Mouse (Mus musculus) thymus, postnatal 36 days (tissue): ENCODE results near the gene Ccdc184.

Experiments used
- DNase-seq, 2 experiments: peaks; one replicate each; pipeline ENCODE4 v3.0.0; 2022; ENCODE audit warnings: mixed read lengths in 2 of 2

The Ccdc184 gene

GRCm38 (mm10) chr15:98166963-98167644, at the start of gene Ccdc184:
TSS of gene Ccdc184 (plus strand) at chr15:98167158.
- DNase-seq = no peak

GRCm38 (mm10) chr15:98119363-98119762, 47.6 kb upstream of the Ccdc184 start:
- DNase-seq = no peak

GRCm38 (mm10) chr15:98120831-98121230, 46.1 kb upstream of the Ccdc184 start:
- DNase-seq = no peak

DNA sequence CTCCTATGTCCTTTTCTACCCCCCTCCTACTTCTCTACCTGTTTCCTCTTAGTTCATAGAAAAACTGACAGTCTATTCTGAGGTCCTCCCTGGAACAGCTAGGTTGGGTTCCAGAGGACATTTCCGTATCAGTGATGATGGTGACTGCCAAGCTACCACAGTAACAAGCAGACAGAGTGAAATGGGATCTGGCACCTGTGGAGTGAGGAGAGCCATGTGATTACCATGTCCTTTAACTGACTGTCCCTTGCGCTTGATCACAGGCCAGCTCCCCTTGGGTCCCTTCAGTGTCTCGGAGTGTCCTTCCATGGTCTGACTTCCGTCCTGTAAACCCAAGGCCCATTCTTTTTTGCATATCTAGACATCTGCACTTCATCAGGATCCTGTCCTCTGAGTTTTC, 36.0 kb upstream of the Ccdc184 start:
- no peak for DNase-seq

GRCm38 (mm10) chr15:98131451-98131850, 35.5 kb upstream of the Ccdc184 start:
- DNase-seq = no peak

DNA sequence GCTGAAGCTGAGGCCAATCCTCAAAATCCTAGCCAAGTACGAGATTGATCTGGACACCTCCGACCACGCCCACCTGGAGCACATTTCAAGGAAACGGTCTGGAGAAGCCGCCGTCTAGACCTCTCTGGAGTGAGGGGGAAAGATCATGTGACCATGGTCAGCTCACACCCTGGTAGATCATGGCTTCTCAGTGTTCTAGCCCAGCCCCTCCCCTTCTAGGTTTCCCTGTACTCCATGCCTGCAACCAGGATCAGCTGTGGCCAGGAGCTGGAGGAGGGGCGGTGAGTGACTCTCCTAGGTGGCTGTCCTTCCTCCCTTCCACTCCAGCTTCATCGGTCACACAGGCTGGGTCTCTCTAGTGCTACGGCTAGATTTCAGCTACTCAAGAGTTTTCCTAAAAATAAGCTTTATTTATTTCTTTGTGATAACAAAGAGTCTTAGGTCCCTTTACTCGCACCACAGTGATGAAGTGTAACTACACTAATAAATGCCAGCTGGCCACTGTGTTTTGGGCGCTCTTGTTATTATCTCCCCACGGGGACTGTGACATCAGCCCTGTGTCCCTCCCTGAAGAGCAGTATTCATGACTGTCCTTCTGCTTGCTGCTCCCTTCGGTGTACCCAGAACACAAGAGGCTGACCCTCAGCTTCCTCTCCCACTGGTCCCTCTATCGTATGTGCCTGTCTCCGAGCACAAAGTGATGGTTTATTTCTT, 34.9 kb upstream of the Ccdc184 start:
- DNase-seq = no peak

- DNase-seq = no peak
Observed at GRCm38 (mm10) chr15:98133471-98133870, 33.5 kb upstream of the Ccdc184 start.

GRCm38 (mm10) chr15:98134034-98134433, 32.9 kb upstream of the Ccdc184 start:
- no peak for DNase-seq

DNA sequence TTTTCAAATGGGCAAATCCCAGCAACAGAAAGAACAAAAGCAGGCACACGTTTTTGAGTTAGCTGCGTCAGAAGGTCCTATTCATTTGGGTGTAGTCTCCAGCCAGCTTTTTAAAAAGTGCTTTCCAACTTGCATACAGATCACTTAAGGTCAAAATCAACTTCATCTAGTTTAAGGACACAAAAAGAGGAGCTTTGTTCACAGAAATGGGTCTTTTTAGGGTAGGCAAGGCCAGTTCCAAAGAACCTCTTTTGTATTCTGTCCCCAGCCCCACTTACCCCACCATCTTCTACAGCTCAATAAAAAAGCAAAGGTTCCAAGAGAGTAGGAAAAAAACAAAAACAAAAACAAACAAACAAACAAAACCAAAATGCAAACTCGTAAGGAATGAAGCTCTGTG, 32.3 kb upstream of the Ccdc184 start:
- DNase-seq = no peak

DNA sequence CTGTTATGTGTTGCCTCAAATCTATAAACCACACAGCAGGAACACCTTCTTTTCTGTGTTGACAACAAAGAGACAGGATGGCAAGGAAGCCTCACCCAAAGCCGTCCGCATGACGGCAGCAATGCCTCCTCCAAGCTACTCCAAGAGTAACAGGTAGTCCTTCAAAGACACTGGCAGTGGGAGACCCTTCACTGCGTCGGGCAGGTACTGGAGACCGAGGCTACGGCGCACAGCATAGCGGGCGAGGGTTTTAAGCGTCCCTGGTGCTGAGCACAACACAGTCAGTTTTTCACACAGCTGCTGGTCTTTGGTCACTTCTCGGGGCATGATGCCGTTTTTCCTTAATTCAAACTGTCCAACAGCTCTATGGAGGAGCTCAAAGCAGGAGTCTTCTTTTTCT, 31.3 kb upstream of the Ccdc184 start:
- DNase-seq = no peak

- DNase-seq = no peak
Observed at GRCm38 (mm10) chr15:98136871-98137270, 30.1 kb upstream of the Ccdc184 start.

DNA sequence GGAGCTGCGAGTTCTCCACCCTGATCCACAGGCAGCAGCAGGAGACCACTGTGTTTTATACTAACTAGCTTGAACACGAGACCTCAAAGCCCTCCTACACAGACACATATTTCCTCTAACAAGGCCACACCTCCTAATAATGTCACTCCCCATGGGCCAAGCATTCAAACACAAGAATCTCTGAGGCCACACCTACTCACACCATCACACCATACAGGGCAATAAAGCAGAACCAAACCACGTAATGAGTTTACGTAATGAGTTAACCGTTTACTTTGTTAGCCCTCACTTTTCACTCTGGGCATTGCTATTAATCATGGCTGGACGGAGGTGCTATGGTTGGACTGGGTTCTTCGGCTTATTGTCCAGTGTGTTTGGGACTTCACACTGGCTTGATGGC, 27.2 kb upstream of the Ccdc184 start:
- DNase-seq = no peak

DNA sequence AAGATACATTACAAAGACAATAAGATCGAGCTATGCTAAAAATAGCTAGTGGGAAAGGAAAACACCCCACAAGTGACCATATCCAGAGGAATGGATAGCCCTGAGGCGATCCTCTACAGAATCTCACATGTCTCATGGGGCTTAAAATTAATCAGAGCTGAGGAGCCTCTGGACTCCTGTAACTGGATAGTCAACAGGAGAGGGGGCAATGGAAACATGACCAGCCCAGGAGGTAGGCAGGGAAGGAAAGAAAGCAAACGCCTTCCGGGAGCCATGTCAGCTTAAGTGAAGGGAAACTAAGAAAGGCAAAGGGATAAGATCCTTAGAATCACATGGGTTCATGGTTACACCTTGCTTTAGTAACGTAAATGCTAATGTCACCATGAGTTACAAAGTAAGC, 26.1 kb upstream of the Ccdc184 start:
- no peak for DNase-seq

- no peak for DNase-seq
Observed at GRCm38 (mm10) chr15:98142515-98142914, 24.4 kb upstream of the Ccdc184 start.

GRCm38 (mm10) chr15:98144861-98145507, 22.0 kb upstream of the Ccdc184 start:
- DNase-seq = no peak

DNA sequence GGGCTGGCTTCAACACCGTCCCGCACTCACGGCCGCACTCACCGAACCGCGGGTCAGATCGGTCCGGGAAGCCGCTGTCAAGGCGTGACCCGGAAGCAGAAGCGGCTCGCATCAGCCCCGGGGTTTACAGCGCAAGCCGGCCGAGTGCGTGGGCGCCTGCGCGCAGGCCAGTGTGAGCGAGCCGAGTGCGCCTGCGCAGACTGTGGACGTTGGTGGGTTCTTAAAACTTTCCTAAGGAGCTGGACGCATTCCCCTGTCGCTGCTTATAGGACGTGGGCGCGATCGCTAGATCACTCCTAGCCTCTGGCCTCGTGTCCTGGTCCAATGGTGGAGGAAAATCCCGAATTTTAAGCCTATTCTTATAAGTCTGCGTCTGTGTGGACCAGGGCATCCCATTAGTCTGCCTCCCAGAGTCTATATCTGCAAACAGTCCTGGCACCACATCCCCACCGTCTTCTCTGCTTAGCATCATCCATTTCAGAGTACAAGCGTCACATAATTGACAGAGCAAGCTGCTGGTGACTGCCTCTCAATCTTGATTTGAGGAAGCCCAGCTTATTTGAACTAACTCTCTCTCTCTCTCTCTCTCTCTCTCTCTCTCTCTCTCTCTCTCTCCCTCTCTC, 21.3 kb upstream of the Ccdc184 start:
- DNase-seq = peak; percentile 89 to 92

GRCm38 (mm10) chr15:98148356-98148755, 18.6 kb upstream of the Ccdc184 start:
- DNase-seq = no peak

- DNase-seq = no peak
Observed at GRCm38 (mm10) chr15:98149166-98149602, 17.8 kb upstream of the Ccdc184 start.

DNA sequence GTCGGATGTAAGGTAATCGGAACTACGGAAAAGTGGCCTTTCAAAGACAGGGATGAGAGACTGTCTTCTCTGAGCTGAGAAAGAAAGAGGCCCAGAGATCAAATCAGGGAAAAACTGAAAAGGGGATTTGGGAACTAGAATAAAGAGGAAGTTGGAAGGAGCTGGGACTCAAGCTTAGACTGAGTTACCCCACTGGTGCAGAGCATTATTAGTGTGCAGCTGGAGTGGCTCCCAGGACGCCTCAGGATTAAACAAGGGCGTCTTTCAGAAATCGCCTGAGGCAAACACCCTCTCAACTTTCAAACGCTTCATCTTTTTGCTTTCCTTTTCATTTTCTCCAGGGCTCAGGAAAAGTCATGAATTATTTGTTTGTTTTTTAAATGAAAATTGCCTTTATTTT, 14.0 kb upstream of the Ccdc184 start:
- no peak for DNase-seq

DNA sequence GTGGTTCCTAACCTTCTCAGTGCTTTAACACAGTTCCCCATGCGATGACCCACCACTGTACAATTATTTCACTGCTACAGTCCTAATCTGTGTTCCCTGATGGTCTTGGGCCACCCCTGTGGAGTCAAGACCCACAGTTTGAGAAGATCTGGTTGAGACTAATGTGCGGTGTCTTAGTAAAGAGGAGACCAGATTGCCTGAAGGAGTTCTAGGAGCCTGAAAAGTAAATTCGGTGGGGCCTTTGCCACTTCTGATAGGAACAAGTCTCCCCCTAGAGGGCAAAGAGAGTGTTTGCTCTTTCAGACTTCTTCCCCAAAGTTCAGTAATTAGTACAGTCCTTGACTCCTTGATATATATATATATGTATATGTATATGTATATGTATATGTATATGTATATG, 13.3 kb upstream of the Ccdc184 start:
- DNase-seq = no peak

DNA sequence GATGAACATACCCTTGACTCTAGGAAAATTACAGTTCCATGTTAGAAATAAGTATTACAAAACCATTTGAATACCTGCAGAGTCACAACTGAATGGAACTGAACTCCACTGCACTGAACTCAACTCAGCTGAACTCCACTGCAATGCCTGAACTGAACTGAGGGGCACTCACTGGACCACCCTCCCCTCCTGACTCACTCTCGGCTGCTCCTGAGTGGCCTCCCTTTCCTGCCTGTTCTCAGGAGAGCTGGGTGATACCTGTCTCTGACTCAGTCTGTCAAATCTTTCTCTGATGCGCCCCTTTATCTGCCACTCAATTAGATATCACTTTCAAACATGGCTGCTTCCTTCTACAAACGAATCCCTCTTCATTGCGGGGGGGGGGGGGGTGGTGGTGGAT, 12.8 kb upstream of the Ccdc184 start:
- DNase-seq = no peak

DNA sequence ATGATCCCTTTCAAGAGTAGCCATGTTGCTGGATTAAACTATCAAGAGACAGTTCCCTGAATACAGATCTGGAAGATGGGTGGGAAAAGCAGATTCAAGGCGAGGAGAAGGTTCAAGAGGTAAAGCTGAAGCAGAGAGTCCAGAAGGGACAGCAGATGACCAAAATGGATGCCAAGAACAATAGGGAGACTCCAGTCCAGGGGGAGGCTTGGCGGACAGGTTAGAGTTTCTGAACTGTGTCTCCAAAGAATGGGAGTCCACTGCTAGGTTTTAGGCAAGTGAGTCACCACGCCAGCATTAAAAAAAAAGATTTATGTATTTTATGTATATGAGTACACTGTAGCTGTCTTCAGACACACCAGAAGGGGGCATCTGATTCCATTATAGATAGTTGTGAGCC, 12.3 kb upstream of the Ccdc184 start:
- no peak for DNase-seq

DNA sequence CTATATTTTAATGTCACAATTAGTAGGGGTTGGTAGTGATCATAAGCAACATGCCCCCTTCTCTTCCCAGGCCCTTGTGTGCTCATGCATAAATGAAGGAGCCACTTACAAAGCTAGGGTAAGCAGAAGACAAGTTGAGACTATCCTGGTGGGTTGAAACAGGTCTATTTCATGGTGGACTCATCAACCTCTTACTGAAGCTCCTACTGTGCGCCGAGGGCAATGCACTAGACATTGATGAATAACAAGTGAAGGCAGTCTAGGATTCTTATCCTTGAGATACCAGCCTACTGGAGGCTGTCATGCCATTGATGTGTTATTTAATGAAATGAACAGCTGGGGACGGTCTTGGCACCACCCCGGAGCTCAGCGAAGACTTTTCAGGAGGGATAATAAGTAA, 11.7 kb upstream of the Ccdc184 start:
- DNase-seq = no peak

GRCm38 (mm10) chr15:98155944-98156343, 11.0 kb upstream of the Ccdc184 start:
- no peak for DNase-seq
